Mouse (Mus musculus) liver, postnatal 0 days (tissue): Measurements from ENCODE around the gene Adgrl1. TPM values are rescaled to one million over a fixed set of nuclear protein-coding genes. Genes with fewer than 3 reads are reported as not detected.

Source experiments
- ATAC-seq: fragments of 200-750 bp; cut with Nextera tagmentation; 2 replicates; pipeline ENCODE4 v1.8.0; 2017; ENCODE audit warnings: mild to moderate bottlenecking, moderate library complexity
- DNase-seq: peaks from one replicate; pipeline ENCODE4 v3.0.0-alpha.2; 2016
- H3K27ac ChIP-seq: fragments of 300-500 bp; sonication (generic); 2 replicates; pipeline ENCODE4 v1.5.1; 2014; ENCODE audit warnings: antibody characterized with exemption, moderate library complexity, mild to moderate bottlenecking, low read depth
- H3K27me3 ChIP-seq: fragments of 300-500 bp; sonication (generic); 2 replicates; pipeline ENCODE4 v1.6.1; 2014; ENCODE audit warnings: low read length, control low read depth, mixed read lengths; ENCODE audit not compliant: insufficient read depth
- H3K36me3 ChIP-seq: fragments of 300-500 bp; sonication (generic); replicated peaks from 2 replicates; pipeline ENCODE4 v1.6.1; 2014; ENCODE audit warnings: mild to moderate bottlenecking, control low read depth, low read length, moderate library complexity, mixed read lengths; ENCODE audit not compliant: insufficient read depth
- H3K4me1 ChIP-seq: fragments of 300-500 bp; sonication (generic); 2 replicates; pipeline ENCODE4 v1.6.1; 2014; ENCODE audit warnings: antibody characterized with exemption, mild to moderate bottlenecking, control low read depth; ENCODE audit not compliant: insufficient read depth
- H3K4me2 ChIP-seq: fragments of 300-500 bp; sonication (generic); 2 replicates; pipeline ENCODE4 v1.6.1; 2014; ENCODE audit warnings: low read depth, mild to moderate bottlenecking, low read length, moderate library complexity, mixed read lengths
- H3K4me3 ChIP-seq: fragments of 300-500 bp; sonication (generic); 2 replicates; pipeline ENCODE4 v1.5.1; 2014; ENCODE audit warnings: low read depth, low read length
- H3K9ac ChIP-seq: fragments of 300-500 bp; sonication (generic); replicated peaks from 2 replicates; pipeline ENCODE4 v1.6.1; 2014; ENCODE audit warnings: mild to moderate bottlenecking, moderate library complexity
- H3K9me3 ChIP-seq: fragments of 300-500 bp; sonication (generic); 2 replicates; pipeline ENCODE4 v1.6.1; 2016; ENCODE audit warnings: mild to moderate bottlenecking, control low read depth, low read length, mixed read lengths
- CTCF ChIP-seq: sonication (generic); IDR thresholded peaks from 2 replicates; pipeline ENCODE4 v1.5.1; 2016; ENCODE audit warnings: antibody characterized with exemption, low read depth
- EP300 ChIP-seq: IDR thresholded peaks from 2 replicates; pipeline ENCODE4 v1.6.1; 2016; ENCODE audit warnings: antibody characterized with exemption, low read depth, mild to moderate bottlenecking
- WGBS: fragments of 180-500 bp; shearing (Covaris S2); extraction: QIAGEN DNeasy Blood & Tissue Kit; methylation state at CpG from one replicate; pipeline ENCODE4 v1.1.7; 2014; ENCODE audit not compliant: insufficient replicate concordance; 5-methylcytosine and 5-hydroxymethylcytosine counted together
- polyA plus RNA-seq: library from polyadenylated mRNA; unstranded; fragments of >200 nt; fragmentation: Nextera tagmentation; extraction: Ambion mirVana; gene quantifications from 2 replicates; pipeline ENCODE4 v1.2.1, GENCODE M21; 2015

Adgrl1 gene
- polyA plus RNA-seq, 1 experiment from 2014 or later, result 0.96 TPM

GRCm38 (mm10) chr8:83955958-83956218 is 56.0 kb downstream of the Adgrl1 start:
- H3K9ac ChIP-seq, result peak overlapping the region; percentile 79
- peak overlapping the region; percentile 98 for H3K4me2 ChIP-seq
- DNase-seq, result no peak
- TF ChIP-seq CTCF (no peak), EP300 (no peak)
- H3K9me3 ChIP-seq, result no peaks in the 10 kb centered on the region
- ATAC-seq, result no peak
- 1% methylated on average over 15 of the region's 15 CpGs for WGBS
- no peaks in the 10 kb centered on the region for H3K27me3 ChIP-seq
- H3K36me3 ChIP-seq, result 0 out of 2 replicates have a peak, but pooled peaks cover 5% of the 10 kb centered on the region
- H3K27ac ChIP-seq, result peak overlapping the region; percentile 62
- peak overlapping the region; percentile 88 for H3K4me3 ChIP-seq
- peaks cover 18% of the 10 kb centered on the region for H3K4me1 ChIP-seq

GRCm38 (mm10) chr8:83956789-83957188 is 56.9 kb downstream of the Adgrl1 start:
- peak; percentile 54 for DNase-seq
- H3K9ac ChIP-seq, result peak overlapping the region; percentile 79
- peak overlapping the region; percentile 88 for H3K4me3 ChIP-seq
- H3K4me2 ChIP-seq, result peak overlapping the region; percentile 98
- WGBS, result 4% methylated on average over 1 of the region's 1 CpGs
- H3K27ac ChIP-seq, result no peak overlapping the region
- H3K36me3 ChIP-seq, result 0 out of 2 replicates have a peak, but pooled peaks cover 5% of the 10 kb centered on the region
- H3K27me3 ChIP-seq, result no peaks in the 10 kb centered on the region
- peaks cover 18% of the 10 kb centered on the region for H3K4me1 ChIP-seq
- no peak for ATAC-seq
- H3K9me3 ChIP-seq, result no peaks in the 10 kb centered on the region
- TF ChIP-seq EP300, result no peak
- TF ChIP-seq CTCF, result peak; percentile 59

- H3K4me1 ChIP-seq, result 0 out of 2 replicates have a peak, but pooled peaks cover 6% of the 10 kb centered on the region
- DNase-seq (peak; percentile 41), ATAC-seq (peak; percentile 78)
- no peak overlapping the region for H3K4me2 ChIP-seq
- H3K27me3 ChIP-seq, result no peaks in the 10 kb centered on the region
- peaks cover 35% of the 10 kb centered on the region for H3K36me3 ChIP-seq
- H3K4me3 ChIP-seq, result no peak overlapping the region
- 78% methylated on average over 5 of the region's 5 CpGs for WGBS
- TF ChIP-seq CTCF, result no peak
- no peak for TF ChIP-seq EP300
- H3K9ac ChIP-seq, result no peak overlapping the region
- H3K9me3 ChIP-seq, result no peaks in the 10 kb centered on the region
- H3K27ac ChIP-seq, result no peak overlapping the region
Observed at GRCm38 (mm10) chr8:83964015-83964765, 64.3 kb downstream of the Adgrl1 start.

- TF ChIP-seq CTCF (no peak), EP300 (no peak)
- Histone ChIP-seq H3K9ac (no peak overlapping the region), H3K4me3 (no peak overlapping the region), H3K4me2 (no peak overlapping the region), H3K9me3 (no peaks in the 10 kb centered on the region), H3K36me3 (peaks cover 38% of the 10 kb centered on the region), H3K27ac (no peak overlapping the region), H3K27me3 (no peaks in the 10 kb centered on the region), H3K4me1 (peaks cover 15% of the 10 kb centered on the region)
- ATAC-seq, result no peak
- WGBS, result 92% methylated on average over 7 of the region's 7 CpGs
- DNase-seq, result no peak
Observed at GRCm38 (mm10) chr8:83967701-83968100, 67.8 kb downstream of the Adgrl1 start.

- Histone ChIP-seq H3K4me3 (no peak overlapping the region), H3K4me1 (peaks cover 20% of the 10 kb centered on the region), H3K27ac (peak overlapping the region; percentile 81), H3K9ac (no peak overlapping the region), H3K9me3 (no peaks in the 10 kb centered on the region), H3K36me3 (peaks cover 27% of the 10 kb centered on the region), H3K27me3 (no peaks in the 10 kb centered on the region), H3K4me2 (no peak overlapping the region)
- 76% methylated on average over 4 of the region's 4 CpGs for WGBS
- no peak for ATAC-seq
- no peak for DNase-seq
- TF ChIP-seq CTCF (no peak), EP300 (no peak)
Observed at GRCm38 (mm10) chr8:83971121-83971520, 71.2 kb downstream of the Adgrl1 start.

GRCm38 (mm10) chr8:83971661-83972060 is 71.8 kb downstream of the Adgrl1 start:
- H3K4me1 ChIP-seq, result peaks cover 21% of the 10 kb centered on the region
- H3K4me2 ChIP-seq, result peak overlapping the region; percentile 99
- no peaks in the 10 kb centered on the region for H3K27me3 ChIP-seq
- peaks cover 27% of the 10 kb centered on the region for H3K36me3 ChIP-seq
- H3K9ac ChIP-seq, result peak overlapping the region; percentile 62
- TF ChIP-seq EP300, result no peak
- no peak for DNase-seq
- ATAC-seq, result no peak
- WGBS, result 73% methylated on average over 6 of the region's 6 CpGs
- H3K27ac ChIP-seq, result peak overlapping the region; percentile 81
- no peaks in the 10 kb centered on the region for H3K9me3 ChIP-seq
- H3K4me3 ChIP-seq, result peak overlapping the region; percentile 83
